8 mouse cellular contexts compared by ENCODE assay signal in the genomic region with DNA sequence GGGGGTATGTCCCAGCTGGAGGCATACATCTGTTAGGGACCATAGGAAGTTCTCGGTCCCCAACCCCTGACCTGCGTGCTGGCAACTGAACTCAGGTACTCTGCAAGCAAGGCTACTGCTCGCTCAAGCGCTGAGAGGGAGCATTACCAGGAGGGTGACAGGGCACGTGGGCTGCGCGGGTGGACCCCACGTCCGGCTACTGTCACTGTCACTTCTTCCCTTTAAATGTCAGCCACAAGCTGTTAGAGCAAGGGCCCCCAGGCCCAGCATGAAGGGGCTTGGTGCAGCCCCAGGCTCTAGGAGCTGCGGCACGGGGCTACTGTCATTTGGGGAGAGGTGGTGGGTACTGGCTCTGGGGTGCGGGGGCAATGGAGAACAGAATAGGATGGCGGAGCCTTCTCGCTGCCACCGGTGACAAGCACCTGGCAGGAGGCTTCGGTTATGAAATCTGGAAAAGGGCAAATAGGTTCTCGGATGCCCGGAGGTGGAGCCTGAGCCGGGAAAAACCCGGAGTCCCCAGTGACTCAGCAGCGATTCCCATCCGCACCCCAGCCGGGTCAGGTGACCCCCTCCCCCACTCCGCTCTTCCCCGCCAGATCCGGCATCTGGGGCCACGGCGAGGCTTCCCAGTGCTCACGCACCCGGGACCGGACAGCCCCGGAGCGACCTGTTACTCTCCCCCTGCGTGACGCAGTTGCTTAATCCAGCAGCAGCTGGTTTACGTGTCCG. TPM values are rescaled to one million over a fixed set of nuclear protein-coding genes. Genes with fewer than 3 reads are reported as not detected.
A peak's percentile ranks its signal among the peaks of the same experiment; 100 is the strongest.
DNase-seq lines count a peak whose midpoint lies in the region; ATAC-seq lines count a peak whose summit lies in the region.

No protein-coding gene starts in this region.

- intact Hi-C loops in left cerebral cortex, postnatal 36 days (cut with DNase I), result no loop called here
- intact Hi-C loops in left cerebral cortex, postnatal 4 days (cut with DNase I), result no loop called here

- DNase-seq in left cerebral cortex, postnatal 36 days (ENCODE audit: low spot score in 2 of 2), result peak; percentile 25 to 28
- no peak for DNase-seq in left cerebral cortex, postnatal 4 days
- peak; percentile 68 for DNase-seq in adrenal gland, postnatal 25 days
- peak; percentile 62 to 81 for DNase-seq in gastrocnemius, adult 8-10 months (ENCODE audit: low spot score in 2 of 2)
- peak; percentile 67 for DNase-seq in lung, postnatal 10 days
- peak; percentile 70 for DNase-seq in testis, postnatal 10 days (ENCODE audit: low spot score)
- no peak for DNase-seq in embryo, embryonic 11 days

- H3K4me1 ChIP-seq in kidney, embryonic 14.5 days (ENCODE audit: control insufficient read depth, insufficient read depth, low read length), result peaks cover 12% of the 10 kb centered on the region

- no peaks in the 10 kb centered on the region for H3K9me3 ChIP-seq in kidney, embryonic 14.5 days (ENCODE audit: control insufficient read depth, low read length)

- WGBS in kidney, embryonic 14.5 days, result 6% methylated on average over 37 of the region's 37 CpGs

- no peaks in the 10 kb centered on the region for H3K36me3 ChIP-seq in kidney, embryonic 14.5 days (ENCODE audit: control insufficient read depth, insufficient read depth, low read length)

- no peak for ATAC-seq in kidney, embryonic 14.5 days (ENCODE audit: low FRiP score, low TSS enrichment)

- H3K27me3 ChIP-seq in kidney, embryonic 14.5 days (ENCODE audit: control insufficient read depth, insufficient read depth, low read length), result peaks cover 25% of the 10 kb centered on the region

- H3K4me3 ChIP-seq in kidney, embryonic 14.5 days (ENCODE audit: low read length), result peak overlapping the region; percentile 24

- peak overlapping the region; percentile 52 for H3K4me2 ChIP-seq in kidney, embryonic 14.5 days (replicated peaks; ENCODE audit: low read depth, low read length)

- no peak overlapping the region for H3K27ac ChIP-seq in kidney, embryonic 14.5 days (ENCODE audit: low read depth, low read length)

- peak overlapping the region; percentile 24 for H3K9ac ChIP-seq in kidney, embryonic 14.5 days (ENCODE audit: low read depth, low read length)

RNA-seq across cellular contexts. Expression of a gene that starts 29.3 kb away (rescaled TPM):
- 100 to 1,000 TPM in 1 of 2 experiments, 10 to 100 TPM in 1; 97.9 to 136 TPM for total RNA-seq in left cerebral cortex, postnatal 36 days (2021)
- total RNA-seq in left cerebral cortex, postnatal 4 days (2021), result 100 to 1,000 TPM in 1 of 2 experiments, 10 to 100 TPM in 1; 96.7 to 106 TPM
- 4.5 and 7.8 TPM in 2 replicates for total RNA-seq in adrenal gland, postnatal 25 days (2021)
- total RNA-seq in gastrocnemius, adult 8-10 months (2022), result 1 to 10 TPM; 1.1 to 2.7 (median 1.7) TPM
- 2.2 and 4.8 TPM in 2 replicates for polyA plus RNA-seq in kidney, embryonic 14.5 days (2014; fragmentation: Nextera tagmentation; extraction: Ambion mirVana)

RNA-seq across cellular contexts. Expression of a gene that starts 40.1 kb away (rescaled TPM):
- total RNA-seq in left cerebral cortex, postnatal 36 days (2021), result 100 to 1,000 TPM; 102 to 111 TPM
- total RNA-seq in left cerebral cortex, postnatal 4 days (2021), result 100 to 1,000 TPM; 104 to 111 TPM
- 1.9 and 2.9 TPM in 2 replicates for total RNA-seq in adrenal gland, postnatal 25 days (2021)
- total RNA-seq in gastrocnemius, adult 8-10 months (2022), result under 1 TPM in 1 of 4 experiments, not detected in 3; 0.24 TPM
- polyA plus RNA-seq in kidney, embryonic 14.5 days (2014; fragmentation: Nextera tagmentation; extraction: Ambion mirVana), result 0.37 TPM in 1 of 2 replicates, not detected in the other

RNA-seq across cellular contexts. Expression of a gene that starts 51.8 kb away (rescaled TPM):
- total RNA-seq in left cerebral cortex, postnatal 36 days (2021), result 10 to 100 TPM; 66.9 to 74.2 TPM
- total RNA-seq in left cerebral cortex, postnatal 4 days (2021), result 10 to 100 TPM; 57.8 to 59.8 TPM
- total RNA-seq in adrenal gland, postnatal 25 days (2021), result 45.1 and 80.7 TPM in 2 replicates
- total RNA-seq in gastrocnemius, adult 8-10 months (2022), result 10 to 100 TPM; 12.9 to 15.3 (median 13.9) TPM
- polyA plus RNA-seq in kidney, embryonic 14.5 days (2014; fragmentation: Nextera tagmentation; extraction: Ambion mirVana), result 6.4 and 9.1 TPM in 2 replicates

RNA-seq across cellular contexts. Expression of a gene that starts 55.5 kb away (rescaled TPM):
- 10 to 100 TPM; 17.4 to 23.9 TPM for total RNA-seq in left cerebral cortex, postnatal 36 days (2021)
- total RNA-seq in left cerebral cortex, postnatal 4 days (2021), result 1 to 10 TPM; 5.3 to 6.2 TPM
- total RNA-seq in adrenal gland, postnatal 25 days (2021), result 15.3 and 15.4 TPM in 2 replicates
- total RNA-seq in gastrocnemius, adult 8-10 months (2022), result 10 to 100 TPM in 3 of 4 experiments, 1 to 10 TPM in 1; 6.8 to 31.8 (median 26.9) TPM
- 16.1 and 16.3 TPM in 2 replicates for polyA plus RNA-seq in kidney, embryonic 14.5 days (2014; fragmentation: Nextera tagmentation; extraction: Ambion mirVana)

Comparison
In these comparisons a context has a peak if more than half of its experiments do, and no peak if none do; other contexts are left out.
1. DNase-seq: peak in left cerebral cortex, postnatal 36 days (2 of 2), adrenal gland, postnatal 25 days (single experiment), gastrocnemius, adult 8-10 months (2 of 2), lung, postnatal 10 days (single experiment) and testis, postnatal 10 days (single experiment); none in left cerebral cortex, postnatal 4 days (single experiment) and embryo, embryonic 11 days (single experiment).
2. RNA of a gene that starts 29.3 kb away (total RNA-seq): 97.9 to 136 TPM in left cerebral cortex, postnatal 36 days and 96.7 to 106 TPM in left cerebral cortex, postnatal 4 days; 4.5 to 7.8 TPM in adrenal gland, postnatal 25 days and 1.1 to 2.7 TPM in gastrocnemius, adult 8-10 months; every median in the first group is over 10 times any median in the second.
3. RNA of a gene that starts 40.1 kb away (total RNA-seq): 102 to 111 TPM in left cerebral cortex, postnatal 36 days and 104 to 111 TPM in left cerebral cortex, postnatal 4 days; 1.9 to 2.9 TPM in adrenal gland, postnatal 25 days and 0.24 TPM in gastrocnemius, adult 8-10 months; every median in the first group is over 10 times any median in the second.